Mouse (Mus musculus) lung, postnatal 0 days (tissue): ENCODE data around the gene Vps13c. TPM values are rescaled to one million over a fixed set of nuclear protein-coding genes. Genes with fewer than 3 reads are reported as not detected.

Experiments
- ATAC-seq: fragments of 200-750 bp; cut with Nextera tagmentation; 2 replicates; pipeline ENCODE4 v1.8.0; 2017; ENCODE audit warnings: moderate library complexity
- DNase-seq: peaks from one replicate; pipeline ENCODE4 v3.0.0-alpha.2; 2016; ENCODE audit warnings: low spot score
- H3K27ac ChIP-seq: fragments of 300-500 bp; sonication (generic); 2 replicates; pipeline ENCODE4 v1.5.1; 2014; ENCODE audit warnings: antibody characterized with exemption, mild to moderate bottlenecking, low read length, mixed read lengths
- H3K27me3 ChIP-seq: fragments of 300-500 bp; sonication (generic); replicated peaks from 2 replicates; pipeline ENCODE4 v1.6.1; 2014; ENCODE audit warnings: low read length, mixed read lengths; ENCODE audit not compliant: insufficient read depth
- H3K36me3 ChIP-seq: fragments of 300-500 bp; sonication (generic); 2 replicates; pipeline ENCODE4 v1.6.1; 2014; ENCODE audit warnings: low read length, mixed read lengths; ENCODE audit not compliant: insufficient read depth
- H3K4me1 ChIP-seq: fragments of 300-500 bp; sonication (generic); 2 replicates; pipeline ENCODE4 v1.6.1; 2014; ENCODE audit warnings: antibody characterized with exemption, low read depth, low read length, mixed read lengths; ENCODE audit not compliant: insufficient read depth
- H3K4me2 ChIP-seq: fragments of 300-500 bp; sonication (generic); replicated peaks from 2 replicates; pipeline ENCODE4 v1.6.1; 2014; ENCODE audit warnings: low read depth, mild to moderate bottlenecking, low read length, moderate library complexity, mixed read lengths
- H3K4me3 ChIP-seq: fragments of 300-500 bp; sonication (generic); 2 replicates; pipeline ENCODE4 v1.5.1; 2014; ENCODE audit warnings: low read depth, low read length
- H3K9ac ChIP-seq: fragments of 300-500 bp; sonication (generic); replicated peaks from 2 replicates; pipeline ENCODE4 v1.6.1; 2014; ENCODE audit warnings: low read depth, mild to moderate bottlenecking
- H3K9me3 ChIP-seq: fragments of 300-500 bp; sonication (generic); 2 replicates; pipeline ENCODE4 v1.6.1; 2016; ENCODE audit warnings: low read length, mixed read lengths
- CTCF ChIP-seq: IDR thresholded peaks from 2 replicates; pipeline ENCODE4 v1.5.1; 2016; ENCODE audit warnings: antibody characterized with exemption, mild to moderate bottlenecking
- EP300 ChIP-seq: IDR thresholded peaks from 2 replicates; pipeline ENCODE4 v1.6.1; 2016; ENCODE audit warnings: antibody characterized with exemption, mild to moderate bottlenecking, control low read depth
- WGBS: fragments of 180-500 bp; shearing (Covaris S2); extraction: QIAGEN DNeasy Blood & Tissue Kit; methylation state at CpG from one replicate; pipeline ENCODE4 v1.1.7; 2014; 5-methylcytosine and 5-hydroxymethylcytosine counted together
- polyA plus RNA-seq: library from polyadenylated mRNA; unstranded; fragments of >200 nt; fragmentation: Nextera tagmentation; extraction: Ambion mirVana; gene quantifications from 2 replicates; pipeline ENCODE4 v1.2.1, GENCODE M21; 2015

The Vps13c gene
- polyA plus RNA-seq, 1 experiment from 2014 or later, result 6.9 TPM

- ATAC-seq (no peak), DNase-seq (peak; percentile 70)
- no peak overlapping the region for H3K4me3 ChIP-seq
- no peak overlapping the region for H3K4me2 ChIP-seq
- H3K36me3 ChIP-seq, result no peaks in the 10 kb centered on the region
- peaks cover 7% of the 10 kb centered on the region; the same call in 1 of the 2 replicates for H3K4me1 ChIP-seq
- 0 out of 2 replicates have a peak, but pooled peaks cover 4% of the 10 kb centered on the region for H3K9me3 ChIP-seq
- H3K9ac ChIP-seq, result no peak overlapping the region
- peak; percentile 82 for TF ChIP-seq CTCF
- TF ChIP-seq EP300, result no peak
- WGBS, result 11% methylated on average over 3 of the region's 3 CpGs
- H3K27me3 ChIP-seq, result 0 out of 2 replicates have a peak, but pooled peaks cover 14% of the 10 kb centered on the region
- H3K27ac ChIP-seq, result no peak overlapping the region
Observed at GRCm38 (mm10) chr9:67828182-67828581, 12.0 kb upstream of the Vps13c start.

- no peak overlapping the region for H3K27ac ChIP-seq
- WGBS, result 9% methylated on average over 17 of the region's 84 CpGs
- no peaks in the 10 kb centered on the region for H3K36me3 ChIP-seq
- TF ChIP-seq CTCF (peak; percentile 14; the same call in 1 of the 2 replicates), EP300 (no peak)
- H3K27me3 ChIP-seq, result 0 out of 2 replicates have a peak, but pooled peaks cover 14% of the 10 kb centered on the region
- no peak overlapping the region for H3K9ac ChIP-seq
- H3K9me3 ChIP-seq, result no peaks in the 10 kb centered on the region
- DNase-seq (peak; percentile 49), ATAC-seq (peak; percentile 82)
- peak overlapping the region; percentile 88 for H3K4me2 ChIP-seq
- H3K4me1 ChIP-seq, result peaks cover 7% of the 10 kb centered on the region; the same call in 1 of the 2 replicates
- peak overlapping the region; percentile 50 for H3K4me3 ChIP-seq
Observed at GRCm38 (mm10) chr9:67830411-67831358, 9.5 kb upstream of the Vps13c start.

GRCm38 (mm10) chr9:67831359-67832045 lies 8.7 kb upstream of the Vps13c start:
- 0 out of 2 replicates have a peak, but pooled peaks cover 14% of the 10 kb centered on the region for H3K27me3 ChIP-seq
- peak overlapping the region; percentile 50 for H3K4me3 ChIP-seq
- peak overlapping the region; percentile 88 for H3K4me2 ChIP-seq
- peaks cover 7% of the 10 kb centered on the region; the same call in 1 of the 2 replicates for H3K4me1 ChIP-seq
- DNase-seq, result no peak
- peak; percentile 37 for ATAC-seq
- H3K9ac ChIP-seq, result no peak overlapping the region
- WGBS, result under 1% methylated on average over 29 of the region's 57 CpGs
- H3K27ac ChIP-seq, result no peak overlapping the region
- H3K9me3 ChIP-seq, result no peaks in the 10 kb centered on the region
- H3K36me3 ChIP-seq, result no peaks in the 10 kb centered on the region
- TF ChIP-seq CTCF, result no peak
- no peak for TF ChIP-seq EP300

GRCm38 (mm10) chr9:67832046-67832605 lies 8.1 kb upstream of the Vps13c start, which contains the start of gene C2cd4a:
Gene C2cd4a (minus strand): TSS chr9:67832330.
- H3K4me1 ChIP-seq, result peaks cover 7% of the 10 kb centered on the region; the same call in 1 of the 2 replicates
- no peak within 1 kb of the TSS for H3K9ac ChIP-seq
- 1% methylated on average over 20 of the region's 20 CpGs for WGBS
- H3K27me3 ChIP-seq, result 0 out of 2 replicates have a peak, but pooled peaks cover 14% of the 10 kb centered on the region
- no peaks in the 10 kb centered on the region for H3K9me3 ChIP-seq
- peak; percentile 48 for DNase-seq
- peak within 1 kb of the TSS; percentile 50 for H3K4me3 ChIP-seq
- H3K27ac ChIP-seq, result no peak within 1 kb of the TSS
- H3K36me3 ChIP-seq, result no peaks in the 10 kb centered on the region
- no peak for ATAC-seq
- peak within 1 kb of the TSS; percentile 88 for H3K4me2 ChIP-seq
- TF ChIP-seq CTCF (no peak), EP300 (no peak)

GRCm38 (mm10) chr9:67834535-67834934 lies 5.7 kb upstream of the Vps13c start:
- Histone ChIP-seq H3K36me3 (no peaks in the 10 kb centered on the region), H3K4me2 (no peak overlapping the region), H3K4me1 (peaks cover 7% of the 10 kb centered on the region; the same call in 1 of the 2 replicates), H3K4me3 (no peak overlapping the region), H3K27ac (no peak overlapping the region), H3K9ac (no peak overlapping the region), H3K9me3 (no peaks in the 10 kb centered on the region), H3K27me3 (0 out of 2 replicates have a peak, but pooled peaks cover 6% of the 10 kb centered on the region)
- ATAC-seq (no peak), DNase-seq (no peak)
- WGBS, result 67% methylated on average over 5 of the region's 5 CpGs
- TF ChIP-seq CTCF (no peak), EP300 (no peak)
